Mouse (Mus musculus): ENCODE data around the gene Ecm1. TPM values are rescaled to one million over a fixed set of nuclear protein-coding genes. Genes with fewer than 3 reads are reported as not detected.

Ecm1 gene
- total and polyA plus RNA-seq, 3 experiments, result 54.4 to 200 (median 61.9) TPM

DNA sequence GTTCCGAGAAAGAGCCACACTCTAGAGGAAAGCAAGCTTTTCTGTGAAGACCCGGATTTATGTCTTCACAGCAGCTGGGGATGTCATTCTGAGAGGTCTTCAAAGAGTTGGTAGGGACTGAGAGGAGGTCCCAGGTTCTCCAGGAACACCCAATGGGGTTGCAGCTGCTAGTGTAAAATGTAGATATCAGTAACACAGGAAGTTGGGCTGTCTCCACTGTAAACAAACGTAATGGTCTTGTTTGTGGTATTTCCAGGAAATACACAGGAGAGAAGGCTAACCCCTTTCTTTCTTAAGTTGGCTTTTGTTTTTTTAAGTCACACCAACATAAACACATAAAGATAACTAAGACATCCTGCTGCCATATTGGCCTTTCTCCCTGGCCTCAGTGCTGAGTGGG lies 17.0 kb downstream of the Ecm1 start:
- DNase-seq, result no peak
- Histone ChIP-seq H3K4me1 (ENCODE audit: control insufficient read depth, insufficient read depth, low read length) (no peaks in the 10 kb centered on the region), H3K27me3 (ENCODE audit: control insufficient read depth, insufficient read depth, low read length) (no peaks in the 10 kb centered on the region), H3K36me3 (ENCODE audit: control insufficient read depth, insufficient read depth, low read length) (no peaks in the 10 kb centered on the region), H3K79me2 (replicated peaks; ENCODE audit: control insufficient read depth, insufficient read depth, low read length) (no peaks in the 10 kb centered on the region), H3K4me3 (no peak overlapping the region), H3K27ac (no peak overlapping the region), H3K9ac (ENCODE audit: low read depth, low read length) (no peak overlapping the region)
- intact Hi-C loops (cut with DNase I), result no loop called here
- TF ChIP-seq CTCF (IDR thresholded peaks at IDR 0.05), result no peak
- TF ChIP-seq EP300 (IDR thresholded peaks at IDR 0.05; ENCODE audit: insufficient read depth, low read depth, low read length), result no peak
- TF ChIP-seq POLR2A (IDR thresholded peaks at IDR 0.05; ENCODE audit: insufficient read depth, low read depth, low read length), result no peak
- WGBS, result 60% methylated on average over 3 of the region's 3 CpGs

DNA sequence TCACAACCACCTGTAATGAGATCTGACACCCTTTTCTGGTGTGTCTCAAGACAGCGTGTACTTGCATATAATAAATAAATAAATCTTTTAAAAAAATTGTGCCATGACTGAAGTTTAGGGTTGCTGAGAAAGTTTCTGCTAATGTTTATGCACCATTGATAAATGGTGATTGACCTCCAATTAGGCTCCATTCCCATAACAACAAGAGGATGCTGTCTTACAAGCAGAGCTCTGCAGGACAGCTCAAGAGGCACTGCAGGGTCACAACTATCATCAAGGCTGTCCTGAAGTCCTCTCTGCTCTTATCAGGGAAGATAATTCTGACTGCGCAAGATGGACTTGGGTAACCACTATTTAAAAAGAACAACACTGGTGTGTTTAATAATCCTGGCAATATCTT lies 21.2 kb downstream of the Ecm1 start:
- intact Hi-C loops (cut with DNase I), result no loop called here
- TF ChIP-seq EP300 (IDR thresholded peaks at IDR 0.05; ENCODE audit: insufficient read depth, low read depth, low read length), result no peak
- no peak for TF ChIP-seq CTCF (IDR thresholded peaks at IDR 0.05)
- no peak for TF ChIP-seq POLR2A (IDR thresholded peaks at IDR 0.05; ENCODE audit: insufficient read depth, low read depth, low read length)
- no peak overlapping the region for H3K27ac ChIP-seq
- 84% methylated on average over 2 of the region's 2 CpGs for WGBS
- no peaks in the 10 kb centered on the region for H3K36me3 ChIP-seq (ENCODE audit: control insufficient read depth, insufficient read depth, low read length)
- no peak overlapping the region for H3K4me3 ChIP-seq
- H3K27me3 ChIP-seq (ENCODE audit: control insufficient read depth, insufficient read depth, low read length), result no peaks in the 10 kb centered on the region
- no peak overlapping the region for H3K9ac ChIP-seq (ENCODE audit: low read depth, low read length)
- H3K4me1 ChIP-seq (ENCODE audit: control insufficient read depth, insufficient read depth, low read length), result no peaks in the 10 kb centered on the region
- no peaks in the 10 kb centered on the region for H3K79me2 ChIP-seq (replicated peaks; ENCODE audit: control insufficient read depth, insufficient read depth, low read length)
- no peak for DNase-seq

DNA sequence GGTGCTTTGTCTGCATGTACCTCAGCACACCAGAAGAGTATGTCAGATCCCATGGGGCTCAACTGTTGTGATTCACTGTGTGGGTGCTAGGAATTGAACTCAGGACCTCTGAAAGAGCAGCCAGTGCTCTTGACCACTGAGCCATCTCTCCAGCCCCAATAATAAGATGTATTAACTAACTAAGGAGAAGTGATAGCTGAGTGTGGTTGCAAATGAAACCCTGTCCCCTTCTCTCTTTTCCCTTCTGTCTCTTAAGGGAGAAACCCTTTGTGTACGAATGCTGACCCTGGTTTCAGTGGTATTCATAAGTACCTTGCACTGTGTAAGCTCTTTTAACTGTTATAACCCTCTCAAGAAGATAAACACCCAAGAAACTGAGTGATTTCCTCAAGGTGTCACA lies 23.3 kb downstream of the Ecm1 start:
- WGBS, result 76% methylated on average over 1 of the region's 1 CpGs
- no peak overlapping the region for H3K4me3 ChIP-seq
- no peak for TF ChIP-seq EP300 (IDR thresholded peaks at IDR 0.05; ENCODE audit: insufficient read depth, low read depth, low read length)
- no peak for TF ChIP-seq CTCF (IDR thresholded peaks at IDR 0.05)
- no peak for TF ChIP-seq POLR2A (IDR thresholded peaks at IDR 0.05; ENCODE audit: insufficient read depth, low read depth, low read length)
- no peaks in the 10 kb centered on the region for H3K79me2 ChIP-seq (replicated peaks; ENCODE audit: control insufficient read depth, insufficient read depth, low read length)
- H3K4me1 ChIP-seq (ENCODE audit: control insufficient read depth, insufficient read depth, low read length), result peaks cover 2% of the 10 kb centered on the region; the same call in 1 of the 2 replicates
- no peak overlapping the region for H3K27ac ChIP-seq
- no peaks in the 10 kb centered on the region for H3K27me3 ChIP-seq (ENCODE audit: control insufficient read depth, insufficient read depth, low read length)
- no peak for DNase-seq
- no peak overlapping the region for H3K9ac ChIP-seq (ENCODE audit: low read depth, low read length)
- no peaks in the 10 kb centered on the region for H3K36me3 ChIP-seq (ENCODE audit: control insufficient read depth, insufficient read depth, low read length)
- intact Hi-C loops (cut with DNase I), result no loop called here

DNA sequence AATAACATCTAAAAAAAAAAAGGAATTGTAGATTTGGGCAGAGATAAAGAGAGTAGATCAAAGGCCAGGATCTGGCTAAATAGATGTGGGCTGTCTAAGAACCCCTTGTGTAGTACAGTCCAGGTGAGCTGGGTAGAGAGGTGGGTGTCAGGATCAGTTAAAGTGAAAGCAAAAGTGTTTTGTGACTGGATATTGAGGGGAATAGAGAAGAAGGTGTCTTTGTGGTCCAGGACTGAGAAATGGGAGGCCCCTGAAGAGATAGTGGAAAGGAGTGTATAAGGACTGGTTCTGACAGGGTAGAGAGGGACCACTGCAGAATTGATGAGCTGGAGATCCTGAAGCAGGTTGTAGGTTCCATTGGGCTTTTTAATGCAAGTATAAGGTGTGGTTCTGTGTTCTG lies 29.4 kb downstream of the Ecm1 start:
- Histone ChIP-seq H3K79me2 (replicated peaks; ENCODE audit: control insufficient read depth, insufficient read depth, low read length) (no peaks in the 10 kb centered on the region), H3K36me3 (ENCODE audit: control insufficient read depth, insufficient read depth, low read length) (no peaks in the 10 kb centered on the region), H3K27ac (no peak overlapping the region), H3K9ac (ENCODE audit: low read depth, low read length) (no peak overlapping the region), H3K4me1 (ENCODE audit: control insufficient read depth, insufficient read depth, low read length) (peaks cover 2% of the 10 kb centered on the region; the same call in 1 of the 2 replicates), H3K27me3 (ENCODE audit: control insufficient read depth, insufficient read depth, low read length) (no peaks in the 10 kb centered on the region), H3K4me3 (no peak overlapping the region)
- intact Hi-C loops (cut with DNase I), result no loop called here
- DNase-seq, result no peak
- TF ChIP-seq EP300 (IDR thresholded peaks at IDR 0.05; ENCODE audit: insufficient read depth, low read depth, low read length) (no peak), POLR2A (IDR thresholded peaks at IDR 0.05; ENCODE audit: insufficient read depth, low read depth, low read length) (no peak), CTCF (IDR thresholded peaks at IDR 0.05) (no peak)

DNA sequence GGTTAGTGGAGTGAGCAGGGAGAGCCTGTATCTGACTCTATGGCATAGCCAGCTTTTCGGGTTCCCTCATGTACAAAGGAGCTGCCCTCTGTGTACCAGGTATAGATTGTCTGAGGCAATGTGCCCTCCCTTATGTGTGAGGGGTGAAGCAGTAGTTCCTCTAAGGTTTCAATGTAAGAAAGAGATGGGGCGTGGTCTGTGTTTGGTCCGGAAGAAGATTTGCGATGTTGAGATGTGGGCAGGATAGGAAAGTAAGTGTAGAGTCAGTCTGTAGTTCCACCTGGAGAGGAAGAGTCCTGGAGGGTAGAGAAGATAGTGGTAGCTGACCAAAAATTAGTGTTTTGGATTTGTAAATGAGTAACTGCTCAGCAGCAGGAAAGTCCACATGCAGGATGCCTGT lies 30.3 kb downstream of the Ecm1 start:
- 92% methylated on average over 4 of the region's 4 CpGs for WGBS
- intact Hi-C loops (cut with DNase I), result no loop called here
- H3K4me1 ChIP-seq (ENCODE audit: control insufficient read depth, insufficient read depth, low read length), result peaks cover 2% of the 10 kb centered on the region; the same call in 1 of the 2 replicates
- H3K4me3 ChIP-seq, result no peak overlapping the region
- DNase-seq, result no peak
- H3K36me3 ChIP-seq (ENCODE audit: control insufficient read depth, insufficient read depth, low read length), result no peaks in the 10 kb centered on the region
- no peak overlapping the region for H3K27ac ChIP-seq
- H3K9ac ChIP-seq (ENCODE audit: low read depth, low read length), result no peak overlapping the region
- no peaks in the 10 kb centered on the region for H3K27me3 ChIP-seq (ENCODE audit: control insufficient read depth, insufficient read depth, low read length)
- no peak for TF ChIP-seq EP300 (IDR thresholded peaks at IDR 0.05; ENCODE audit: insufficient read depth, low read depth, low read length)
- no peak for TF ChIP-seq CTCF (IDR thresholded peaks at IDR 0.05)
- TF ChIP-seq POLR2A (IDR thresholded peaks at IDR 0.05; ENCODE audit: insufficient read depth, low read depth, low read length), result no peak
- H3K79me2 ChIP-seq (replicated peaks; ENCODE audit: control insufficient read depth, insufficient read depth, low read length), result no peaks in the 10 kb centered on the region

DNA sequence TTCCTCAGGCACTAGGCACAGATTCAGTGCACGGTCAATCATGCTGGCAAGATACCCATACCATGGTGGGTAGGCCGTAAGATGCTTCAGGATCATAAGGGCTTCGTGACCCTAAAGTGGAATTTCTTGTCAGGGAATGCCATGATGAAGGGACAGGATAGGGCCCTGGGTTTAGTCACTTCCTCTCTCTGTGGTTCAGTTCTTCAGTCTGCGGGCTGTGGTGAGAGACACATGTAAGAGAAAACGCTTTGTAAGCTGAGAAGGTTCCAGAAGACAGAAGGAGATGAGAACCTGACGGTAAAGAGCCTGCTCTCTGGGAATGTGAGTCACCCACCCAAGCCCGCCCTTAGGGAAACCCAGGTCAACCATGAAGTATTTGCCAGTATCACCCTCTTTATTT lies 31.9 kb downstream of the Ecm1 start:
- Histone ChIP-seq H3K79me2 (replicated peaks; ENCODE audit: control insufficient read depth, insufficient read depth, low read length) (no peaks in the 10 kb centered on the region), H3K27me3 (ENCODE audit: control insufficient read depth, insufficient read depth, low read length) (no peaks in the 10 kb centered on the region), H3K36me3 (ENCODE audit: control insufficient read depth, insufficient read depth, low read length) (no peaks in the 10 kb centered on the region), H3K9ac (ENCODE audit: low read depth, low read length) (no peak overlapping the region), H3K4me3 (no peak overlapping the region), H3K27ac (no peak overlapping the region), H3K4me1 (ENCODE audit: control insufficient read depth, insufficient read depth, low read length) (no peaks in the 10 kb centered on the region)
- intact Hi-C loops (cut with DNase I), result no loop called here
- WGBS, result 80% methylated on average over 7 of the region's 7 CpGs
- DNase-seq, result no peak
- TF ChIP-seq POLR2A (IDR thresholded peaks at IDR 0.05; ENCODE audit: insufficient read depth, low read depth, low read length), result no peak
- no peak for TF ChIP-seq EP300 (IDR thresholded peaks at IDR 0.05; ENCODE audit: insufficient read depth, low read depth, low read length)
- no peak for TF ChIP-seq CTCF (IDR thresholded peaks at IDR 0.05)

Data from heart, adult 2 months (tissue).